Mouse (Mus musculus): ENCODE measurements around the gene Adcy5. TPM values are rescaled to one million over a fixed set of nuclear protein-coding genes. Genes with fewer than 3 reads are reported as not detected.

Gene Adcy5
- 44.1 and 60.5 TPM in 2 replicates for polyA plus RNA-seq (2012; rRNA removed)

DNA sequence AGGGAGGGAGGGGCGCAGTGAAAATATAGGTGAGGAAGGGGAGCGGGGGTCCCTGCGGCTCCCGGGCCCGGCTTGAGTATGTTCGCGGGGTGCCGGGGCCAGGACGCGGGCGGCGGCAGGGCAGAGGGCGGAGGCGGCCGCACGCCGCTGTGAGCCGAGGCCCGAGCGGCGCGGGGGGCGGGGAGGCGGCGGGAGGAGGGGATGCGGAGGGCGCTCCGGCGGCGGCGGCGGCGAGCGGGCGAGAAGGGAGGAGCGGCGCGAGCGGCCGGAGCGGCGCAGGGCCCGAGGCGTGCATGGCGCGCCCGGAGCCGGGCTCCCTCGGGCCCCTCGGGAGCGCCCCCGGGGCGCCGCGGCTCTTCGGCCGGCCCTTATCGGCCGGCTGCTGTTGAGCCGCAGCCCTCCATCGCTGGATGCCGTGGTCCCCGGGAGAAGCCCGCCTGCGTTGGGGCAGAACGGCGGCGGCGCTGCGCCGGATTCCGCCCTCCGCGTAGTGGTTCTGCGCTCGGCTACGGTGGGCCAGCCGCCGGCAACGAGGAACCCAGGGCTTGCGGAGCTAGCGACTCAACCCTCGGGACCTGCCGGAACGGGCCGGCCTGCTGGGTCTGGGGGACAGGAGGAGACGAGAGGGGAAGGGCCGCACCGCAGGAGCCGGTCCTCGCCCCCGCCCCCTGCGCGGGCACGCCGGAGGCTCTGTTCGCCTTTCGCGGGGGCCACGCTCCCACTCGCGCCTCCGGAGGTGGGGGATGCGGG is at the start of gene Adcy5:
Gene Adcy5 (plus strand): TSS at position 237 of the 750 bp plus-strand sequence.
- no peak for DNase-seq (ENCODE audit: low read depth)

DNA sequence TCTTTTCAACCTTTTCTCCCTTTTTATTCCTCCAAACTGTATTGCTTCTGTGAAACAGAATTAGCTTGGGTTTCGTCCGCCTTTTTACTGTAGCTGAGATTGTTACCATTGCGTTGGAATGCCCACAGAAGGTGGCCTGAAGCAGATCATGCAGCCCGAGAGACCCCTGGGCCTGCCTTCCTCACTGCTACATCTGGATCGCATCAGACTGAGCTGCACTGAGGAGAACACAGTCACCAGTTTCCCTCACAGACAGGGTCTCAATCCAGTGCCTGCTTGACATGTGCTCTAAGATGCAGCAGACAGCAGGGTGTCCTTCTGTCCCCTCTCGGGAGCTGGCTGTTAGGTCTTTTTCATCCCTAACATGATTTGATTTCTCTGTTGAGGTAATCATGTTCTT is 46.7 kb upstream of the Adcy5 start:
- DNase-seq (ENCODE audit: low read depth) = no peak

DNA sequence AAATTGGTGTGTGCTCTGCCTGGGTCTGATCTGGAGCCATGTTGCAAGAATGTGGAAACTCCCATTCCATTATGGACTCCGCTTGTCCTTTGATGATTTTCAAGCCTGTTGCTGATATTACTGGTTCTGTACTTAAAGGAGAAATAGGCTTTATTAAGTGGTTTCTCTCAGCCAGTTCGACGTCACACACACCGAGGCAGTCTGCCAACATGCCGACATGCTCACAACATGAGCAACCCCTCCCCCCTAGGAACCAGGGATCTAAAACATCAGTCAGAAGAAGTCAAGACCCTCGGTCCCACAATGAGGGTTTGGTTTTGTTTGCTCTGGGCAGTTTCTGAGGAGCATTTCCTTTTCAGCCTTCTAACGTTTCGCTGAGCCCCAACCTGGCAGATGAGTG is 45.5 kb upstream of the Adcy5 start:
- no peak for DNase-seq (ENCODE audit: low read depth)

DNA sequence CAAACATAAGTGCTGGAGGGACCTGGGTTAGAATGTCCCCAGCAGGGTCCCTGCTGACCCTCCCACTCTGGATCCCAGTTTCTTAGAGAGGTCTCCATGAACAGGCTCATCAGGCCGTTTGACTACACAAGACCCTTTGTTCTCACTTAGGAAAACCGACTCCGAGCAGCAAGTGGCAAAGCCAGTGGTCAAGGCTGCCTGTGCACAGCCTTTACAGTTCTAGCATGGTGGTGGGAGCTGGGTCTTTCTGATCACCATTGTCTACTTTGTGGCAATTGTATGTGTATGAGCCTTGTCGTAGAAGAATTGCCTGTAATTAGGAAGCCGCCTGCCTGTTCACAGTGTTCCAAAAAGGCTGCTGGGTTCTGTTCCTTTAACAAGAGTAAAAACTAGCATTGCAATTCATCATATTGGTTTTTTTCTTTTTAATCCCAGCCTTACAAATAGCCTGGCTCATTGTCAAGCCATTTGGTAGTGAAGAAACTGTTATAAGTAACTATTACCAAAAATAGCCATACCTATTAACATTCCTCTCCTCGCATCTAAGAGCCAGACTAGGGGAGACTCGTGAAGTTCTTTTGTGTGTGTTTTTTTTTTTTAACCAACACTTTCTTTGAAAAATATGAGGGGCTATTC is 44.9 kb upstream of the Adcy5 start:
- no peak for DNase-seq (ENCODE audit: low read depth)

DNA sequence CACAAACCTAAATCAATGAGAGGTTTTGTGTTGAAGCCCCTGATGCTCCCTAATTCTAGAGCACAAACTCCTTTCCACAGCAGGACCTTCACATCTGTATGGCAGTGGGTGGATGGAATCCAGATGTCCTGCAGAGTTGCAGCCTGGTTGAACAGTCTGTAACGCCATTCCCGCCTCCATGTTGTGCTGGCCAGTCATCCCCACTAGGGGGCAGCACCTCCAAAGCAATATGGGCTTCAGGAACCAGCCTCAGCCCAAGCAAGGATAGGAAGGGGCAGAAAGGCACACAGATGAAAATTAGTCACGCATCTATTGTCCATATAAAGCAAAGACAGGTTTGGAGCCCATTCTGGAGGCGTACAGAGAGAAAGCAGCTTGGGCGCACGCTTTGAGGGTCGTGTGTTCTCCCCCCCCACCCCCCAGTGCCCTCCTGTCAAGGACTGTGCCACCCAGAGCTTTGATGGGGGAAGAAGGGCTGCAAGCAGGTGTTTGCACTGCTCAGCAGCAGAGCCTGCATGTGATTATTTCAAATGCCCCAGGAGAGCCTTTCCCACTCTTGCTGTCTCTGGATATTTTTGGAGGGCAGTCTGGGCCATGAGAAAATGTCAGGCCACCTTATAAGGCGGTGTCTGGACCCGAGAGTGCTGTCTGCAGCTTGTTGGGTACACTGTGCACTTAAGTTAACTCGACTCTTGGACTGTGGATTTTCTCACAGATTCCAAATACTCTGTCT is 44.1 kb upstream of the Adcy5 start:
- no peak for DNase-seq (ENCODE audit: low read depth)

DNA sequence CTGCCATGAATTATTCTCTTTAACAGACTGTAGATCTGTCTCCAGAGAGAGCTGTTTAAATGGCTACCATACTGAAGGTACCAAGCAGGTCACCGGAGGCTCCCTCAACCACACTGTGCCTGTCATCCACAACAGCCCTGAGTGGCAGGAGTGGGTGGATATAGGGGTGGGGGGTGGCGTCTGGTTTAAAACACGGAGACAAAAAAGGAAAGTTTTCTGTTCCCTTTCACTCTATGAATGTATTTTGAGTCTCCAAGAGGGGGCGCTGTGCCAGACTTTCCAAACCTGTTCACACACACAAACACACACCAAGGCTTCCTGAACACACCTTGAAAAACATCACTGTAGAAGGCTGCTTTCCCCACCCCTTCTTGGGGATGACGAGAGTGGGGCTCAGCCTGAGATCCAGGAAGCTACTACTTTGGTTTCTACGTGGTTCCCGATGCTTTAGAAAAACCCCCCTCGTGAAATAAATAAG is 43.5 kb upstream of the Adcy5 start:
- DNase-seq (ENCODE audit: low read depth) = no peak

DNA sequence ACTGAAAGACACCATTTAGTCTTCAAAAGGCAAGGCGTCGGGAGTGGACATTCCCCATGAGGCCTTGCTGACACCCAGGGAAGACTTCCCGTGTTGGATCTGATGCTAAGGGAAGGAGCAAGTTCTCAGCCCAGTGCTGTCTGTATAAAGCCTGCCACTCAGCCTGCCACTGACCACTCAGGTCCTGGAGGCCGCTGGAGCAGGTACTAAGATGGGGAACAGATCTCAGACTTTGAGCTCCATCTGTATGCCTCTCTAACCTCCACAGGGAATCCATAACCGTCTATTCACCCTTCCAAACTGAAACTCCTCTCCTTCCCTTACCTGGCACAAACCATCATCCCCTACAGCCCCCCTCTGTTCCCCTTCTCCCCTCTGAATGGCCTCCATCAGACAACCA is 41.2 kb upstream of the Adcy5 start:
- DNase-seq (ENCODE audit: low read depth) = no peak

DNA sequence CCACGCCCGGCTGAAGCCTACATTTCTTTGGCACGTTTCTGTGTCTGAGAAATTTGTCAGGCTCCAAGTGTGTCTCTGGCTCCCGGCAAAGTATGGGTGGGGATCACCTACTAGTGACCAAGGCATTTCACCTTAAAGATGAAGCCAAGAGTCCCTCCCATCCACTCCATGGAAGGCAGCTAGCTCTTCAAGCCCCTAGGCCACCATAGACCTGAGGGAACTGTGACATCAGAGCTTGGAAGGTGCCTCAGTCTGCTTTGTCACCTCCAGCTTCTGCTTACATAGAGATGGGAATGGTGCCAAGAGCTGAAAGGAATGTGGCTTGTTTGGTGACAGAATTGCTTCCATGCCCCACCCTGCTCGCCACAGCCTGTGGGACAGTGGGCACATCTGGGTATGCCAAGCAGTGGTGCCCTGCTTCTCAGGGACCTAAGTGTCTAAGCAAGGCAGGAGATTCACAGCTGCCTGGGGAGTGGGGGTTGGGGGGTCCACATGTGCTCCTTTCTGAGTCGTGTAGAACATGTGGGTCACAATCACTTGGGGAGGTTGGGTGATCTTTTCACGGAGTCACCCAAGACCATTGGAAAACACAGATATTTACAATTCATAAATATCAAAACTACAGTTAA is 38.2 kb upstream of the Adcy5 start:
- DNase-seq (ENCODE audit: low read depth) = no peak

DNA sequence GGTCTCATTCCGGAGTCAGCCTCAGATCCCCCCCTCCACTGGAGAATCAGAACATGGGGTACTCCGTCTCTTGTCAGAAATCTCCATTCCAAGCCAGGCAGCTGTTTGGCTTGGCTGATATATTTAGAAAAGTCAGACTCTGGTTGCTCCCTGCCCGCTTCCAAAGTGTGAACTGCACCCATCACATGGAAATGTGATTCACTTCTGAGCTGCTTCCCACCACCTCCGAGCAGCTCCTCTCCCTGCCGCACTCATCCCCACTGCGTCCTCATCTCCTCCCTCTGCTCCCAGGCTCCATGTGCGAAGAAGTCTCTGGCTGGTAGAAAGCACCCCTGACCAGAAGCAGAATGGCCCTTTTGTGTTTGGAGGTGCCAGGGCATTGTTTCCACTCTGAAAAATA is 37.2 kb upstream of the Adcy5 start:
- DNase-seq (ENCODE audit: low read depth) = no peak

DNA sequence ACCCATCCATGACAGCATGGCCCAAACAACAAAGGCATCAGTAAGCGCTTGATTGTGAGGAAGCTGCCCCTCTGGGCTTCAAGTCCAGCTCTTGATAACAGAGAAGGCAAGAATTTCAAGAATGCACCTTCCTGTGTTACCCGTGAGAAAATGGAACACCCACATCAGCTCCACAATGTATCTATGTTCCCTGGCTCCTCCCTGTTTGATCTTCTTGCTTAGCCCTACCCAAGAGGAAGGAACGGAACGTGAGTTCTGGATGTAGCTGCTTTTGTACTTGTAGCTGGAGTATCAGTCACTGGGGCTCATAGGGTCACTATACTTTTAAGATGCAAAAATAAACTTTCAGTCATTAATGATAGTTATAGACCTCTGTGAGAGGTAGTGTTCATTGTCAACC is 34.1 kb upstream of the Adcy5 start:
- DNase-seq (ENCODE audit: low read depth) = no peak

DNA sequence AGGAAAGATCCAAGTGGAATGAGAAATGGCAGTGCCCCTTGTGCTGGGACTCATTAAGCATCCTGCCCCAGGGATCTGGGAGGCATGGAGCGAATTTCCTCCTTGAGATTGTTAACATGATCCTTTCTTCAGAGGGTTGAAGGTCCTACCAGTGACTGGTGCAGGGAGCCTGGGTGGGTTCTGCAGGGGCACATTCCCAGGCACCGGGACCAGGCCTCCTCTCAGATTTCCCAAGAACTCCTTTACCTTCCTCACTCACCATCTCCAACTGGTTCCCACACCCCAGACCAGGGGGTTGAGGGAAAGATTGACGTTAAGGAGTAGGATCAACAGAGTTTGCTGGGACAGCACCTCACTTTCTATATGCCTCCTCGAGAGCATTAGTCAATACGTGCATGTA is 27.4 kb upstream of the Adcy5 start:
- DNase-seq (ENCODE audit: low read depth) = no peak

DNA sequence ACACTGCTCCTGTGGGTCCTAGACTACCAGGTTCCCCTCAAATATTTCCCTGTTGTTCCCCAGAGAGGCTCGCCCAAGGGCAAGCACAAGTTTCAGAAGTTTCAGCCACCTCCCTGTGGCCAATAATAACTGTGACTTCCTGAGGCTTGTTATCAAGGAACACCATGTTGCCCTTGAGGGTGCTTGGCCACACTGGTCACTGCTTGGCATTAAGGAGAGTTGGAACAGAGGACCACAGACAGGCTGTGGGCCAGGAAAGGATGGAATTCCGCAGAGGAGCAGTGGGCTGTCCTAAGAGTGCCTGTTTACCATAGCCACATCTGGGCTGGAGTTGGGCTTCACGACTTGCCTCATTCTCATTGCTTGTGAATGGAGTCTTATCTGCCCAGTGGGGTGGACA is 24.5 kb upstream of the Adcy5 start:
- DNase-seq (ENCODE audit: low read depth) = no peak

DNA sequence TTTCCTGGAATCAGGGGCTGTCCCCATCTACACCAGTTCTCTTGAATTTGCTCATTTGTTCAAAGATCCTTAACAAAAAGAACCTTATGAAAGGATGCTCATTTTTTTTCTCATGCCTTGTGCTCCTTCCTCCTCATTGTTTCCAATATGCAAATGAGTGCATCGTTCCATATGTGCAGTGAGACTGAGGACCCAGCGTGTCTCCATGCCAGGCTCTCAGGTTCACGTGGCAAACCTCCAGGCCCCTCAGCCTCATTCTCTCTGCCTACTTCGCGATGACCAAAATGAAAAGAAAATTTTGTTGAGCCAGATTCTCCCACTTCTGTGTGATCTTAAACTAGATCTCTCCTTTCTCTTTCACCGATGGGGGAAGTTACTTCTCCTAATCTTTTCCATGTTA is 15.3 kb upstream of the Adcy5 start:
- no peak for DNase-seq (ENCODE audit: low read depth)

DNA sequence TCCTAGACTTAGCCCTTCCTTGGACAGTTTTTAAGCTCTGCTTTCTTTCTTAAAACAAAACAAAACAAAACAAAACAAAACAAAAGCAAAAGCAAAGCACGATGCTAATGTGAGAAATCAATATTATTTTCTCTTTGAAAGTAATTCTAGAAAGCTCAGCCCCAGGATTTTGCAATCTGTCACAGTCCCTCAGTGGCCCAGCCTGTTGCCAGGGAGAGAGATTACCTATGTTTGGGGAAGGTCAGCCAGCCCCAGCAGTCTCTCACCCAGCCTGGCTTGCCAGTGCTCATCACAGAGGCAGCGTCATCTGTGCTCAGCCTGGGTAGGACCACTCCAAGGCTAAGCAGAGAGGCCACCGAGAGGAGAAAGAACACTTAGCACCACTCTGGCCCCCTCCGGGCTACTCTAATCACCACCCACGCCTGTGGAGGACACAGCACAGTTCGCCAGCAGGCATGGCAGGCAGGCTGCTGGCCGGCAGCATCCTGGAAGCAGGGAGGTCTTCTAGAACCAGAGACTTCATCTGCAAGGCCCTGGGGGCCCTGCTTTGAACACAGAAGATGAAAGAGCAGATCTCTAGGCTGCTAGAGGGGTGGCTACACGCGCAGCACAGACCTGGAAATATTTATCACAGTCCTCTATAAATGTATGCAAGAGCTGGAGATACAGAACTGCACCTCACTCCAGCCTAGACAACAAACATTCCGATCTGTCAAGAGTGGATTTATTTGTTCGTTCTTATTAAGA is 14.6 kb upstream of the Adcy5 start:
- no peak for DNase-seq (ENCODE audit: low read depth)

DNA sequence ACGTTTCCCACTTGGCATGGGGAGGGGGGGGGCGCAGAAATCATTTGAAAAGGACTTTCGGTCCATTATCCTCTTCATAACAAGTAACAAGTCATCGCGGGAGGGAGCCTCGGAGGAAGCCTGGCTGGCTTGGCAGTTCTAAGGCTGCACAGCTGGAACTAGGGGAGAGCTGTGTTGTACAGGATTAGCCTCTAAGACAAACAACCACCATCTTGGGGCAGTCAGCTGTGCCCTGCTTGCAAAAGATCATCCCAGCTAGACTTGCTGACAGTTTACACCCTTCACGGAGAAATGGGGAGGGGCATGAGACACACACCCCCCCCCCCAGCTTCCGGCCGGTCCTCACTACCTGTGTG is 14.1 kb upstream of the Adcy5 start:
- no peak for DNase-seq (ENCODE audit: low read depth)

DNA sequence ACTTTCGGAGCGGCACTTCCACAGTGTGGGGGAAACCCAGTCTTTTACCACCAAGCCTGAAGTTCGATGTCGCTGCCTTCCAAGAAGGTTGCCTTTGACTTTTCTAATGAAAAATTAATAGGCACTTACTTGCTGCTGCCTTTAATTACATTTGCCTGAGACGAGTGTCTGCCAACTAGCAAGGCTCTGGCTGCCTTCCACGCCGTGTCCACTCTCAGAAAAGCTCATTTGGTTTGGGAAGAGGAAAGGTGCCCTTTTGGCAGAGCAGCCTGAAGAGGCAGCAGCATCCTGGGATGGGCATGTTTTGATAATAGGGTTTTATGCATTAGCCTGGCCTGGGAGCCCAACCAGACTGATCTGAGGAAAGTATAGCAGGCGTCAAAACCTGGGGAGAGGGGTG is 12.8 kb upstream of the Adcy5 start:
- no peak for DNase-seq (ENCODE audit: low read depth)

DNA sequence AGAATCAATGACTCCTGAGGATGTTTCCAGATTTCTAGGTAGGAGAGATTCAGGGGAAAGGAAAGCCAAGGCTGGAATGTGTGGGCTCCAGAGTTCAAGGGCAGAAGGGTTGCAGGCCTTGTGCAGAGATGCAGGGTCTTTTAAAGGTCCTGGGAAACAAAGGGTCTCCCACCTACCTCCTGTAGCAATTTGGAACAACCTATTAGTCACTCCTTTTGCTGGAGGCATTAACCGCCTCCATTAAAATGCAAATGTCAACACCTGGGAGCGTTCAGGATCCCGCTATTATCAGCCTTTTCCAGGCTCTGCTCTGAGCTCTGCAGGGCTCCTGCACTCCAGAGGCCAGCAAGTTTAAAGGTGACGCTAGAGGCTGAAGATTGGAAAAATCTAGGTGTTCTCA is 8.5 kb upstream of the Adcy5 start:
- no peak for DNase-seq (ENCODE audit: low read depth)

DNA sequence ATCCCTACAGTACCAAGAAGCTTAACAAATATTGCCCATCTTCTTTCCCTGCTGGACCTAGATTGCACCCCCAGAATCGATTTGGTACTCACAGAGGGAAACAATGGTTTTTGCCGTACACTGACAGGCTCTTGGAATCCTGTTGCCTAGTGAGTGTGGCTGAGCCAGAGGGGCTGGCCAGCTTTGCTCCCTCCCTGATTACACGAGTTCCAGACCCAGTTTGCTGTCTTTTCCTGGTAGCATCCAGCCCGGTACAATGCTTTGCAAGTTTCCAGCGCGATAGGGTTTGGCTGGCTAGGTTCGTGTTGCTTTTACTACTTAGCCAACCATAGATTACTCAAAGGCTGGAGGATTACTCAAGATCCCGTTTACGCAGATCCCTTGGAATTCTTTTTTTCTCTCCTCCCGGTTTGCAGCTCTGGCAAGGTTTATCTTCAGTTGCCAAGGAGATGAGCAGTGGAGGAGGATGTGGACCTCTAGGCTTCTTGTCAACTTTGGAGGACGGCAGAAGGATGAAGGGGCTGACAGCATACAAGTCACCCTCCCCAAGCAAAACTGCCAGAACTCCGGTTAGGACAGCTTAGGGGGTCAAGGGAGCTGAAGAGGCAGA is 1.4 kb upstream of the Adcy5 start:
- no peak for DNase-seq (ENCODE audit: low read depth)

DNA sequence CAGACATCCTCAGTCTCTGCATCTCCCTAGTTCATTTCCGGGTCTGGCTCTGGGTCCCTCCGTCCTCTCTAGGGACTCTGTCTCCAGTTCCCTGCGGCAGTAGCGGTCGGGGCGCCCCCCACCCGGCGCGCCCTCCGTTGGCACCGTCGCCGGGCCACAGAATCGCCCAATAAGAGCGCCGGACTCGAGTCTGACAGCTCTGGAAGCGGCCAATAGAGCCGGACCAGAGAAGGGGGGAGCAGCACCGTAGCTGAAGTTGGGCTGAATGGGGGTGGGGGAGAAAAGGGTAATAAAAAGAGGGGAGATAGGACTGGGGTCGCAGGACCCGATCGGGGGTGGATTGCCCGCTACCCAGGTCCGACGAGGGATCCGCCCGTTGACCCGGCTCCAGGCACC is 434 bp upstream of the Adcy5 start:
- DNase-seq (ENCODE audit: low read depth) = no peak

DNA sequence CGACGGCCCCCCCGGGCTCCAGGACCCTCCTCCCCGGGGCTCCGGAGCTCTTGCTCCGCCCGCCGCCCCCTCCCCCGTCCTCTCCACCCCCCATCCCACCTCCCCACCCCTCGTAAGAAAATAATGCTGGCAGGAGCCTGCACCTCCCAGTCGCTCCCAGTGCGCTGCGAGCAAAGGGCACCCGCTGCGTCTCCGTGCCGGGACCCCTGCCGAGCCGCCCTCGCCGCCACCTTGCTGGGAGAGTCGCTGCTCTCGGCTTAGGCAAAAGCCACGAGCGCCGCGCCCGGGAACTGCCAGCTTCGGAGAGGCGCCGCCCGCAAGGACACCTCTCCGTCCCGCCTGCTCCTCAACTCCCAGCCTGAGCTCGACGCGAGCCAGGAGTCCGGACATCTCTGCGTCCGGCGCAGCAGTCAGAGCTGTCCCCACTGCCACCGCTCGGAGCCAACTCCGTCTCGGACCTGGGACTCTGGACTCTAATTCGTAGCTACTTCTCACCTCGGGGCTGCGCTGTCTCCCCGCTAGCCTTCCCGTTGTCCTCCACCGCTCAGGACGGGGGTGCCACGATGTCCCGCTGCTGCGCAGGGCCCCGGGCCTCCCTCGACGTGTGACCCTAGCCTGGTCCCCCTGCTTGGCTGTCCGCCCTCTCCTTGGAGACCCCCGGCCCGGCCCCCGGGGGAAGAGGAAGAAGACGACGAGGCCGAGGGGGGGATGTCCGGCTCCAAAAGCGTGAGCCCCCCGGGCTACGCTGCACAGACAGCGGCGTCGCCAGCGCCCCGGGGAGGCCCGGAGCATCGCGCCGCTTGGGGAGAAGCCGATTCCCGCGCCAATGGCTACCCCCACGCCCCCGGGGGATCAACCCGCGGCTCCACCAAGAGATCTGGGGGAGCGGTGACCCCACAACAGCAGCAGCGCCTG is 971 bp downstream of the Adcy5 start:
- no peak for DNase-seq (ENCODE audit: low read depth)

Measured in gonadal fat pad, adult 2 months (tissue).